Mouse (Mus musculus) C2C12 (cell line): Measurements from ENCODE around the gene Trim59.

Experiments
- CEBPB ChIP-seq: IDR thresholded peaks from one replicate; pipeline ENCODE4 v1.6.1; 2011; ENCODE audit warnings: low read depth, mild to moderate bottlenecking, control low read depth, moderate library complexity
- CTCF ChIP-seq: IDR thresholded peaks from one replicate; pipeline ENCODE4 v1.5.1; 2011; ENCODE audit not compliant: control insufficient read depth, insufficient read depth, insufficient read length
- FOSL1 ChIP-seq: IDR thresholded peaks from one replicate; pipeline ENCODE4 v1.8.0; 2011; ENCODE audit warnings: mild to moderate bottlenecking, low read length; ENCODE audit not compliant: poor library complexity, insufficient read depth, severe bottlenecking
- MAX ChIP-seq: IDR thresholded peaks from one replicate; pipeline ENCODE4 v1.6.1; 2011; ENCODE audit warnings: mild to moderate bottlenecking, control low read depth
- MYOG ChIP-seq: IDR thresholded peaks from one replicate; pipeline ENCODE4 v1.6.1; 2011; ENCODE audit not compliant: control insufficient read depth, insufficient read length; ENCODE audit errors: extremely low read depth
- USF1 ChIP-seq: IDR thresholded peaks from one replicate; pipeline ENCODE4 v1.6.1; 2011; ENCODE audit warnings: low read depth, mild to moderate bottlenecking, control low read depth, moderate library complexity

DNA sequence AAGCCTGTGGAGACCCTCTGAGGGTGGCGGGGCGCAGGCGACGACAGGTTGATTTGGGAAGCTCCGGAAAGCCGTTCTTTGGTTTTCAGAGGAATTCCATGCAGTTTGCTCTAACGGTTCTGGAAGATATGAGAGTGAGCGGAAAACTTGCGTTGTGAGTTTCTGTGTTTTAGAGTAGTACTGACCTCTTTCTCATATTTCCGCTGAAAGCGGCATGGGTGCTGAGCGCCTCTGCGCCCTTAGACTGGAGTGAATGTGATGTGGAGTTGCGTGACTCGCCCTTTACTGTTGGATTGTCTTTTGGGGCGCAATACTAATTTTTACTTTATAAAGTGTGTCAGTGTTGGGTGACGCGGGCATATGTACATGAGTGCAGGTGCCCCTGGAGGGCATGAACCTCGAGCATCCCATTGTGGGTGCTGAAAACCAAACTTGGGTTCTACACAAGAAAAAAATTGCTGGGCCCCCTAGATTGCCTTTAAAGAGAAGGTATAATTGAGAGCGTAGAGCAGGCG is 38.3 kb downstream of the Trim59 start:
- TF ChIP-seq CTCF (no peak), USF1 (no peak), MYOG (no peak), MAX (no peak), FOSL1 (no peak), CEBPB (no peak)
